Mouse (Mus musculus): ENCODE results near the gene Tlcd1.
"Not testable (repeated sequence)": the region's sequence is repeated elsewhere in the genome, so short reads cannot be mapped to it uniquely, and the experiment has no call there.

The Tlcd1 gene

GRCm38 (mm10) chr11:78176402-78176862 is at the start of gene Tlcd1, which contains the start of gene Nek8:
Gene Tlcd1 (plus strand): TSS chr11:78176711.
Gene Nek8 (minus strand): TSS chr11:78176675.
- DNase-seq (ENCODE audit: inconsistent age in 2 of 2, low spot score in 1 of 2): peak; percentile 95 to 98

GRCm38 (mm10) chr11:78126739-78127138 is 49.8 kb upstream of the Tlcd1 start:
- no peak for DNase-seq (ENCODE audit: inconsistent age in 2 of 2, low spot score in 1 of 2)

- no peak for DNase-seq (ENCODE audit: inconsistent age in 2 of 2, low spot score in 1 of 2)
Measured at GRCm38 (mm10) chr11:78129458-78129857, 47.1 kb upstream of the Tlcd1 start.

GRCm38 (mm10) chr11:78133915-78134314 is 42.6 kb upstream of the Tlcd1 start:
- DNase-seq (ENCODE audit: inconsistent age in 2 of 2, low spot score in 1 of 2): no peak

GRCm38 (mm10) chr11:78134344-78134743 is 42.2 kb upstream of the Tlcd1 start:
- no peak for DNase-seq (ENCODE audit: inconsistent age in 2 of 2, low spot score in 1 of 2)

GRCm38 (mm10) chr11:78135314-78135713 is 41.2 kb upstream of the Tlcd1 start:
- not testable (repeated sequence) for DNase-seq (ENCODE audit: inconsistent age in 2 of 2, low spot score in 1 of 2)

- no peak for DNase-seq (ENCODE audit: inconsistent age in 2 of 2, low spot score in 1 of 2)
Measured at GRCm38 (mm10) chr11:78136132-78136531, 40.4 kb upstream of the Tlcd1 start.

- peak; percentile 45 to 84 for DNase-seq (ENCODE audit: inconsistent age in 2 of 2, low spot score in 1 of 2)
Measured at GRCm38 (mm10) chr11:78137584-78137983, 38.9 kb upstream of the Tlcd1 start.

- DNase-seq (ENCODE audit: inconsistent age in 2 of 2, low spot score in 1 of 2): no peak
Measured at GRCm38 (mm10) chr11:78138023-78138422, 38.5 kb upstream of the Tlcd1 start.

GRCm38 (mm10) chr11:78140665-78141064 is 35.8 kb upstream of the Tlcd1 start:
- DNase-seq (ENCODE audit: inconsistent age in 2 of 2, low spot score in 1 of 2): no peak

GRCm38 (mm10) chr11:78143520-78143919 is 33.0 kb upstream of the Tlcd1 start:
- DNase-seq (ENCODE audit: inconsistent age in 2 of 2, low spot score in 1 of 2): no peak

GRCm38 (mm10) chr11:78146168-78146567 is 30.3 kb upstream of the Tlcd1 start:
- DNase-seq (ENCODE audit: inconsistent age in 2 of 2, low spot score in 1 of 2): peak in 1 of 2 experiments; percentile 44

GRCm38 (mm10) chr11:78146707-78147543 is 29.6 kb upstream of the Tlcd1 start:
- no peak for DNase-seq (ENCODE audit: inconsistent age in 2 of 2, low spot score in 1 of 2)

GRCm38 (mm10) chr11:78151161-78151560 is 25.4 kb upstream of the Tlcd1 start:
- peak; percentile 47 to 67 for DNase-seq (ENCODE audit: inconsistent age in 2 of 2, low spot score in 1 of 2)

GRCm38 (mm10) chr11:78152299-78153231 is 23.9 kb upstream of the Tlcd1 start:
- peak; percentile 83 to 92 for DNase-seq (ENCODE audit: inconsistent age in 2 of 2, low spot score in 1 of 2)

- peak; percentile 24 to 61 for DNase-seq (ENCODE audit: inconsistent age in 2 of 2, low spot score in 1 of 2)
Measured at GRCm38 (mm10) chr11:78153778-78154177, 22.7 kb upstream of the Tlcd1 start.

GRCm38 (mm10) chr11:78155674-78156073 is 20.8 kb upstream of the Tlcd1 start:
- DNase-seq (ENCODE audit: inconsistent age in 2 of 2, low spot score in 1 of 2): no peak

- no peak for DNase-seq (ENCODE audit: inconsistent age in 2 of 2, low spot score in 1 of 2)
Measured at GRCm38 (mm10) chr11:78156156-78156699, 20.3 kb upstream of the Tlcd1 start.

GRCm38 (mm10) chr11:78159096-78159495 is 17.4 kb upstream of the Tlcd1 start:
- peak; percentile 81 to 95 for DNase-seq (ENCODE audit: inconsistent age in 2 of 2, low spot score in 1 of 2)

- peak in 1 of 2 experiments; percentile 26 for DNase-seq (ENCODE audit: inconsistent age in 2 of 2, low spot score in 1 of 2)
Measured at GRCm38 (mm10) chr11:78159557-78159956, 17.0 kb upstream of the Tlcd1 start.

- peak; percentile 12 to 56 for DNase-seq (ENCODE audit: inconsistent age in 2 of 2, low spot score in 1 of 2)
Measured at GRCm38 (mm10) chr11:78160171-78160570, 16.3 kb upstream of the Tlcd1 start.

All from adrenal gland, adult (tissue).